Mouse (Mus musculus) neural tube, embryonic 13.5 days (tissue): ENCODE data around the gene Olfr835. TPM values are rescaled to one million over a fixed set of nuclear protein-coding genes. Genes with fewer than 3 reads are reported as not detected.

ENCODE experiments used
- ATAC-seq: fragments of 200-750 bp; cut with Nextera tagmentation; 2 replicates; pipeline ENCODE4 v1.8.0; 2017; ENCODE audit warnings: low read depth, mild to moderate bottlenecking, moderate TSS enrichment, moderate library complexity
- H3K27ac ChIP-seq: fragments of 300-500 bp; sonication (generic); replicated peaks from 2 replicates; pipeline ENCODE4 v1.5.1; 2015; ENCODE audit warnings: moderate library complexity, mild to moderate bottlenecking, inconsistent platforms
- H3K27me3 ChIP-seq: fragments of 300-500 bp; sonication (generic); 2 replicates; pipeline ENCODE4 v1.6.1; 2015; ENCODE audit warnings: mild to moderate bottlenecking, inconsistent platforms
- H3K36me3 ChIP-seq: fragments of 300-500 bp; sonication (generic); 2 replicates; pipeline ENCODE4 v1.6.1; 2015; ENCODE audit warnings: mild to moderate bottlenecking, inconsistent platforms
- H3K4me1 ChIP-seq: fragments of 300-500 bp; sonication (generic); replicated peaks from 2 replicates; pipeline ENCODE4 v1.6.1; 2015; ENCODE audit warnings: inconsistent platforms
- H3K4me2 ChIP-seq: fragments of 300-500 bp; sonication (generic); 2 replicates; pipeline ENCODE4 v1.6.1; 2015; ENCODE audit warnings: inconsistent platforms, mild to moderate bottlenecking, moderate library complexity
- H3K4me3 ChIP-seq: fragments of 300-500 bp; sonication (generic); 2 replicates; pipeline ENCODE4 v1.5.1; 2015; ENCODE audit warnings: mild to moderate bottlenecking, inconsistent platforms
- H3K9ac ChIP-seq: fragments of 300-500 bp; sonication (generic); 2 replicates; pipeline ENCODE4 v1.6.1; 2015; ENCODE audit warnings: moderate library complexity, mild to moderate bottlenecking, inconsistent platforms
- H3K9me3 ChIP-seq: fragments of 300-500 bp; sonication (generic); 2 replicates; pipeline ENCODE4 v1.6.1; 2016; ENCODE audit warnings: inconsistent platforms
- WGBS: fragments of 180-500 bp; shearing (Covaris S2); methylation state at CpG from one replicate; pipeline ENCODE4 v1.1.7; 2015; 5-methylcytosine and 5-hydroxymethylcytosine counted together
- polyA plus RNA-seq: library from polyadenylated mRNA; unstranded; fragments of >200 nt; fragmentation: Nextera tagmentation; extraction: Ambion mirVana; gene quantifications from 2 replicates; pipeline ENCODE4 v1.2.1, GENCODE M21; 2015

Gene Olfr835
- polyA plus RNA-seq: not detected in 2 replicates

DNA sequence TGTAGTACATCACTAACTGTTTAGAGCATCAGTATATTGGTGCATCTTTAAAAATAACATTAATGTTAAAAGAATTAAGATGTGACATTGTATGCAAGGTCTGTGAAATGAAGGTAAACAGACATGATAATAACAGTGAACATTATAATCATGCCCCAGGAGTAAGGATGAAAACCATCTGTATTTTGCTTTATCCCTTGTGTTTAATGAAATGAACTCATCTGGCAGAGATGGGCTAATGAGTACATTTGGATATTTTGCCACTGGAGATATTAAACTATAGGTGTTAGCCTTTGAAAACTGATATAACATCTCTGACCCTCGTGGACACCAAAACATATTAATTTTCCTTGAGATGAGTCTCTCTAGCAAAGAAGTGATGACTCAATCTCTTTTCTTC, at the start of gene Olfr835:
Olfr835 (plus strand) TSS at position 301 of the 400 bp plus-strand sequence.
- Histone ChIP-seq H3K4me3 (no peak within 1 kb of the TSS), H3K4me1 (no peaks in the 10 kb centered on the region), H3K9ac (no peak within 1 kb of the TSS), H3K27me3 (no peaks in the 10 kb centered on the region), H3K4me2 (no peak within 1 kb of the TSS), H3K27ac (no peak within 1 kb of the TSS), H3K9me3 (peaks cover 3% of the 10 kb centered on the region; the same call in 1 of the 2 replicates), H3K36me3 (no peaks in the 10 kb centered on the region)
- whole genome bisulfite sequencing: 69% methylated on average over 1 of the region's 1 CpGs
- no peak for ATAC-seq

DNA sequence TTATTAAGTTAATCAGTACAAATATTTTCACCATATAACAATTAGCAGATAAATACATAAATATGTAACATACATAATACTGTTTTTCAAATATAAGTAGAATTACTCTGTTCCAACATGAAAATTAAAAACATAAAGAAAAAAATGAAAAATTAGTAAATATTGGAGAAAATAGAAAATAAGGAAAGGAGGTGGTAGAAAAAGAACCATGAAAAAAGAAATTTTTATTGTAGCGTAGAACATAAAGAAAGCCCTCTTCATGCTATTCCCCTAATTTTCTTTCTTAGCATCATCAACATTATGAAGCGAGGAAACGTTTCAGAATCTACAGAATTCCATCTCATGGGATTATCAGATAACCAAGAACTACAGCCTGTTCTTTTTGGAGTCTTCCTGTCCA, 44.8 kb upstream of the Olfr835 start, which contains the start of gene Olfr834:
Olfr834 (plus strand) TSS at position 301 of the 400 bp plus-strand sequence.
- no peak within 1 kb of the TSS for H3K4me3 ChIP-seq
- no peak within 1 kb of the TSS for H3K27ac ChIP-seq
- H3K9me3 ChIP-seq: peaks cover 10% of the 10 kb centered on the region; the same call in 1 of the 2 replicates
- WGBS: 85% methylated on average over 3 of the region's 3 CpGs
- H3K36me3 ChIP-seq: no peaks in the 10 kb centered on the region
- no peak within 1 kb of the TSS for H3K4me2 ChIP-seq
- ATAC-seq: no peak
- no peaks in the 10 kb centered on the region for H3K27me3 ChIP-seq
- no peak within 1 kb of the TSS for H3K9ac ChIP-seq
- no peaks in the 10 kb centered on the region for H3K4me1 ChIP-seq

DNA sequence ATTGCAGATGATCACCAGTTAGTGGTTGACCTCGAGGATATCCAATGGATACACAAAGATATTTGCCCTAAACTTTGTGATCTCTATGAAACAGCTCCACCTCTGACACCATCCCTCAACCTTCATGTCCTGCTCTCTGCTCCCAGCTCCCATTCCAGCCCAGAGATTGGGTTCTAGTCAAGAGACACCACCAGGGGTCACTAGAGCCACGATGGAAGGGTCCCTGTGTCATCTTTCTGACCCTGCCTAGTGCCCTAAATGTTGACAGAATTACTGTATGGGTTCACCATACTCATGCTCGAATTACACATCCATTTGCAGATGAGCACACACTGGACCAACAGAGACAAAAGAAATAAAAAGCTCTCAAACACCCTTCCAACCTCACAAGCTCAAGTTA, 52.5 kb downstream of the Olfr835 start:
- no peak overlapping the region for H3K4me3 ChIP-seq
- H3K27me3 ChIP-seq: no peaks in the 10 kb centered on the region
- no peaks in the 10 kb centered on the region for H3K4me1 ChIP-seq
- no peaks in the 10 kb centered on the region for H3K36me3 ChIP-seq
- H3K9ac ChIP-seq: no peak overlapping the region
- ATAC-seq: no peak
- H3K4me2 ChIP-seq: no peak overlapping the region
- 0 out of 2 replicates have a peak, but pooled peaks cover 4% of the 10 kb centered on the region for H3K9me3 ChIP-seq
- H3K27ac ChIP-seq: no peak overlapping the region
- 34% methylated on average over 3 of the region's 3 CpGs for WGBS

Other genes starting within 250 kb of the Olfr835 start
- gene Olfr828, start 213.2 kb upstream of the Olfr835 start, polyA plus RNA-seq: not detected in 2 replicates
- gene Olfr829, start 177.8 kb upstream of the Olfr835 start, polyA plus RNA-seq: not detected in 2 replicates
- gene Olfr830, start 158.0 kb upstream of the Olfr835 start, polyA plus RNA-seq: not detected in 2 replicates
- not detected in 2 replicates for gene Olfr832, start 95.6 kb upstream of the Olfr835 start, polyA plus RNA-seq
- not detected in 2 replicates for gene Olfr834, start 44.7 kb upstream of the Olfr835 start, polyA plus RNA-seq
- gene Olfr836, start 87.6 kb downstream of the Olfr835 start, polyA plus RNA-seq: not detected in 2 replicates
- not detected in 2 replicates for gene Olfr837, start 103.6 kb downstream of the Olfr835 start, polyA plus RNA-seq
- not detected in 2 replicates for gene Olfr839-ps1, start 144.6 kb downstream of the Olfr835 start, polyA plus RNA-seq
- not detected in 2 replicates for gene Olfr843, start 219.3 kb downstream of the Olfr835 start, polyA plus RNA-seq